Mouse (Mus musculus): ENCODE data around the gene Gltpd2. TPM values are rescaled to one million over a fixed set of nuclear protein-coding genes. Genes with fewer than 3 reads are reported as not detected.
"Not testable (repeated sequence)": the region's sequence is repeated elsewhere in the genome, so short reads cannot be mapped to it uniquely, and the experiment has no call there.

Gltpd2 gene
- polyA plus RNA-seq, 1 experiment from 2014 or later = 0.51 TPM

GRCm38 (mm10) chr11:70525726-70526125 lies 6.7 kb downstream of the Gltpd2 start:
- Histone ChIP-seq H3K27me3 (ENCODE audit: insufficient read depth, low read length) (no peaks in the 10 kb centered on the region), H3K9me3 (ENCODE audit: low read length) (no peaks in the 10 kb centered on the region), H3K4me1 (ENCODE audit: insufficient read depth, low read length) (peaks cover 12% of the 10 kb centered on the region; the same call in 1 of the 2 replicates), H3K27ac (ENCODE audit: low read length) (no peak overlapping the region), H3K9ac (replicated peaks; ENCODE audit: low read length) (peak overlapping the region; percentile 80), H3K4me3 (ENCODE audit: low read length) (peak overlapping the region; percentile 74), H3K4me2 (replicated peaks; ENCODE audit: low read depth, low read length) (peak overlapping the region; percentile 69), H3K36me3 (ENCODE audit: insufficient read depth, low read length) (peaks cover 31% of the 10 kb centered on the region)
- ATAC-seq (ENCODE audit: low FRiP score, low TSS enrichment) = peak; percentile 40; the same call in 1 of the 2 replicates
- 2% methylated on average over 12 of the region's 12 CpGs for WGBS

DNA sequence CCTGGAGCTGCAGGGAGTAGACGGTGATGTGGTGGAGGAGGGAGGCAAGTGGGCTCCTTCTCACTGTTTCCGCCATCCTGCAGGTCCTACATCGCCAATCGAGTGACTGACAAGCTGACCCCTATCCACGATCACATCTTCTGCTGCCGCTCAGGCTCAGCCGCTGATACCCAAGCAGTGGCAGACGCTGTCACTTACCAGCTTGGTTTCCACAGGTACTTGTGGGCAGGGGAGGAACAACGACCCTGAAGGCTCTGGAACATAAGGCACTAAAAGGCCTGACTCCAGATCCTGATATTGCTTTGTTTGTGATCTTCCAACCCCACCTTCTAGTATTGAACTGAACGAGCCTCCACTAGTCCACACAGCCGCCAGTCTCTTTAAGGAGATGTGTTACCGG lies 7.2 kb downstream of the Gltpd2 start:
- Histone ChIP-seq H3K9ac (replicated peaks; ENCODE audit: low read length) (peak overlapping the region; percentile 80), H3K4me1 (ENCODE audit: insufficient read depth, low read length) (peaks cover 12% of the 10 kb centered on the region; the same call in 1 of the 2 replicates), H3K36me3 (ENCODE audit: insufficient read depth, low read length) (peaks cover 31% of the 10 kb centered on the region), H3K4me3 (ENCODE audit: low read length) (peak overlapping the region; percentile 74), H3K27ac (ENCODE audit: low read length) (no peak overlapping the region), H3K4me2 (replicated peaks; ENCODE audit: low read depth, low read length) (peak overlapping the region; percentile 69), H3K9me3 (ENCODE audit: low read length) (no peaks in the 10 kb centered on the region), H3K27me3 (ENCODE audit: insufficient read depth, low read length) (no peaks in the 10 kb centered on the region)
- ATAC-seq (ENCODE audit: low FRiP score, low TSS enrichment) = no peak
- 89% methylated on average over 12 of the region's 12 CpGs for WGBS

DNA sequence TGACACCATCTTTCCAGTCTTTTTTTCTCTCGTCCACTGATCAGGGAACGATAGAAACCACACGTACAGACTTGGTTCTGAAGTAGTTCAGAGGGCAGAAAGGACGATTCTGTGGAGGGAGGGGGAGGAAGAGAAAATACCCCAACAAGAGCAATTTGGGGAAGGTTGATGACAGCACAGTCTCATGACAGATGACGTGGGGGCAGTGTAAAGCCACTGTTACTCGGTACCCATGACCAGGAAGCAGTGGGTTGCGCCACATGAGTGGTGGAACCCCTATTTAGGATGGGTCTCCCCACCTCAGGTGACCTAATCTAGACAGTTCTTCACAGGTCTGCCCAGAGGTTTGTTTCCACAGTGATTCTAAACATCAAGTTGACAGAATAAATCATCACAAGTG lies 9.6 kb downstream of the Gltpd2 start:
- no peak for ATAC-seq (ENCODE audit: low FRiP score, low TSS enrichment)
- H3K27me3 ChIP-seq (ENCODE audit: insufficient read depth, low read length) = no peaks in the 10 kb centered on the region

GRCm38 (mm10) chr11:70531065-70531464 lies 12.1 kb downstream of the Gltpd2 start:
- not testable (repeated sequence) for H3K9ac ChIP-seq (replicated peaks; ENCODE audit: low read length); H3K4me3 ChIP-seq (ENCODE audit: low read length); H3K9me3 ChIP-seq (ENCODE audit: low read length); ATAC-seq (ENCODE audit: low FRiP score, low TSS enrichment); H3K27me3 ChIP-seq (ENCODE audit: insufficient read depth, low read length); H3K4me1 ChIP-seq (ENCODE audit: insufficient read depth, low read length); H3K27ac ChIP-seq (ENCODE audit: low read length); H3K4me2 ChIP-seq (replicated peaks; ENCODE audit: low read depth, low read length)
- H3K36me3 ChIP-seq (ENCODE audit: insufficient read depth, low read length) = peaks cover 31% of the 10 kb centered on the region
- 73% methylated on average over 2 of the region's 2 CpGs for WGBS

More for the DNA sequence above, 9.6 kb downstream of the Gltpd2 start:
- Histone ChIP-seq H3K4me1 (ENCODE audit: insufficient read depth, low read length) (peaks cover 12% of the 10 kb centered on the region; the same call in 1 of the 2 replicates), H3K36me3 (ENCODE audit: insufficient read depth, low read length) (peaks cover 31% of the 10 kb centered on the region), H3K4me3 (ENCODE audit: low read length) (no peak overlapping the region), H3K27ac (ENCODE audit: low read length) (no peak overlapping the region), H3K4me2 (replicated peaks; ENCODE audit: low read depth, low read length) (no peak overlapping the region), H3K9ac (replicated peaks; ENCODE audit: low read length) (no peak overlapping the region), H3K9me3 (ENCODE audit: low read length) (no peaks in the 10 kb centered on the region)
- 84% methylated on average over 7 of the region's 7 CpGs for WGBS

GRCm38 (mm10) chr11:70532839-70533238 lies 13.8 kb downstream of the Gltpd2 start, which contains the start of gene Gm40193:
TSS of gene Gm40193 (minus strand) at chr11:70532939.
- Histone ChIP-seq H3K4me2 (replicated peaks; ENCODE audit: low read depth, low read length) (no peak within 1 kb of the TSS), H3K4me3 (ENCODE audit: low read length) (no peak within 1 kb of the TSS), H3K4me1 (ENCODE audit: insufficient read depth, low read length) (no peaks in the 10 kb centered on the region), H3K27ac (ENCODE audit: low read length) (no peak within 1 kb of the TSS), H3K36me3 (ENCODE audit: insufficient read depth, low read length) (peaks cover 16% of the 10 kb centered on the region; the same call in 1 of the 2 replicates), H3K9ac (replicated peaks; ENCODE audit: low read length) (no peak within 1 kb of the TSS), H3K9me3 (ENCODE audit: low read length) (no peaks in the 10 kb centered on the region), H3K27me3 (ENCODE audit: insufficient read depth, low read length) (no peaks in the 10 kb centered on the region)
- no peak for ATAC-seq (ENCODE audit: low FRiP score, low TSS enrichment)
- WGBS = 82% methylated on average over 6 of the region's 6 CpGs

DNA sequence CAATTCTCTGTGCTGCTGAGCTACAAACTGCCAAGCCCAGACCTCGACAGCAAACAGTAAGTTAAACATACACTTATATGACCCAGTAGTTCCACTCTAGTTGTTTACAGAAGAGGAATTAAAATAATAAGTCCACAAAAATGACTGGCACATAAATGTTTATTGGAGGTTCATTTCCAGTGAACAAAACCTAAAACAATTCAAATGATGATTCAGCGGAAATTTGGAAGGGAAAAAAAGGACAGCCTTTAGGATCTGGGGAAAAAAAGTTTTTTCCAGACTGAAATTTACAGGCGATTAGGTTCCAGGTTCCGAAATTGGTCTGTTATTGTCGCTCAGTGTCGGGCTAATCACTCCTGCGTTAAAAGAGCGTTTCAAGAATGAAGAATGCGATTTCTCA lies 20.4 kb downstream of the Gltpd2 start:
- no peaks in the 10 kb centered on the region for H3K27me3 ChIP-seq (ENCODE audit: insufficient read depth, low read length)
- no peaks in the 10 kb centered on the region for H3K9me3 ChIP-seq (ENCODE audit: low read length)
- ATAC-seq (ENCODE audit: low FRiP score, low TSS enrichment) = no peak; the same call in 1 of the 2 replicates
- peak overlapping the region; percentile 67 for H3K4me3 ChIP-seq (ENCODE audit: low read length)
- no peaks in the 10 kb centered on the region for H3K36me3 ChIP-seq (ENCODE audit: insufficient read depth, low read length)
- peak overlapping the region; percentile 84 for H3K4me2 ChIP-seq (replicated peaks; ENCODE audit: low read depth, low read length)
- H3K27ac ChIP-seq (ENCODE audit: low read length) = no peak overlapping the region; the same call in 1 of the 2 replicates
- WGBS = 13% methylated on average over 9 of the region's 9 CpGs
- H3K9ac ChIP-seq (replicated peaks; ENCODE audit: low read length) = peak overlapping the region; percentile 82
- peaks cover 4% of the 10 kb centered on the region; the same call in 1 of the 2 replicates for H3K4me1 ChIP-seq (ENCODE audit: insufficient read depth, low read length)

- H3K36me3 ChIP-seq (ENCODE audit: insufficient read depth, low read length) = no peaks in the 10 kb centered on the region
- peak within 1 kb of the TSS; percentile 43; the same call in 1 of the 2 replicates for H3K27ac ChIP-seq (ENCODE audit: low read length)
- H3K9me3 ChIP-seq (ENCODE audit: low read length) = no peaks in the 10 kb centered on the region
- peak within 1 kb of the TSS; percentile 82 for H3K9ac ChIP-seq (replicated peaks; ENCODE audit: low read length)
- peak; percentile 98 for ATAC-seq (ENCODE audit: low FRiP score, low TSS enrichment)
- no peaks in the 10 kb centered on the region for H3K27me3 ChIP-seq (ENCODE audit: insufficient read depth, low read length)
- 0% methylated on average over 65 of the region's 65 CpGs for WGBS
- H3K4me1 ChIP-seq (ENCODE audit: insufficient read depth, low read length) = peaks cover 4% of the 10 kb centered on the region; the same call in 1 of the 2 replicates
- H3K4me3 ChIP-seq (ENCODE audit: low read length) = peak within 1 kb of the TSS; percentile 67
- peak within 1 kb of the TSS; percentile 84 for H3K4me2 ChIP-seq (replicated peaks; ENCODE audit: low read depth, low read length)
These were observed 21.0 kb downstream of the Gltpd2 start, which contains the start of gene Pld2 for GRCm38 (mm10) chr11:70539877-70540587. TSS of gene Pld2 (plus strand) at chr11:70540064.

DNA sequence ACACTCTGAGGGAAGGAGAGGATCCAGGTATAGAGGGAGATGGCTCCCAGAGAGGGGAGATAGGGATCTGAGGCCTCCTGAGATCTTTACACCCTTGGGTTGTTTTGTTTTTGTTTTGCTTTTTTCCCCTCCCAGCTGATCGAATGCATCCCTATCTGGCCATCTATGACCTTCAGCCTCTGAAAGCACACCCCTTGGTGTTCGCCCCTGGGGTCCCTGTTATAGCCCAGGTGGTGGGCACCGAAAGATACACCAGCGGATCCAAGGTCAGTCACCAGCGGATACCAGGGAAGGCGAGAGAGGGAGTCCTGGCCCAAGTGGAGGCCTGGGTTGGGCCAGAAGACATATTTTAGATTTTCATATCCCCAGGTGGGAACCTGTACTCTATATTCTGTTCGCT lies 21.9 kb downstream of the Gltpd2 start:
- no peak for ATAC-seq (ENCODE audit: low FRiP score, low TSS enrichment)
- Histone ChIP-seq H3K27ac (ENCODE audit: low read length) (no peak overlapping the region), H3K27me3 (ENCODE audit: insufficient read depth, low read length) (no peaks in the 10 kb centered on the region), H3K4me2 (replicated peaks; ENCODE audit: low read depth, low read length) (peak overlapping the region; percentile 84), H3K36me3 (ENCODE audit: insufficient read depth, low read length) (no peaks in the 10 kb centered on the region), H3K4me3 (ENCODE audit: low read length) (peak overlapping the region; percentile 67), H3K9ac (replicated peaks; ENCODE audit: low read length) (no peak overlapping the region; the same call in 1 of the 2 replicates), H3K4me1 (ENCODE audit: insufficient read depth, low read length) (peaks cover 4% of the 10 kb centered on the region; the same call in 1 of the 2 replicates), H3K9me3 (ENCODE audit: low read length) (no peaks in the 10 kb centered on the region)
- 80% methylated on average over 7 of the region's 7 CpGs for WGBS

GRCm38 (mm10) chr11:70541415-70541814 lies 22.4 kb downstream of the Gltpd2 start:
- peaks cover 4% of the 10 kb centered on the region; the same call in 1 of the 2 replicates for H3K4me1 ChIP-seq (ENCODE audit: insufficient read depth, low read length)
- no peaks in the 10 kb centered on the region for H3K9me3 ChIP-seq (ENCODE audit: low read length)
- WGBS = 80% methylated on average over 5 of the region's 5 CpGs
- H3K4me2 ChIP-seq (replicated peaks; ENCODE audit: low read depth, low read length) = no peak overlapping the region; the same call in 1 of the 2 replicates
- H3K36me3 ChIP-seq (ENCODE audit: insufficient read depth, low read length) = no peaks in the 10 kb centered on the region
- H3K4me3 ChIP-seq (ENCODE audit: low read length) = no peak overlapping the region
- no peaks in the 10 kb centered on the region for H3K27me3 ChIP-seq (ENCODE audit: insufficient read depth, low read length)
- H3K27ac ChIP-seq (ENCODE audit: low read length) = no peak overlapping the region
- no peak overlapping the region for H3K9ac ChIP-seq (replicated peaks; ENCODE audit: low read length)
- no peak for ATAC-seq (ENCODE audit: low FRiP score, low TSS enrichment)

- Histone ChIP-seq H3K4me2 (replicated peaks; ENCODE audit: low read depth, low read length) (no peak overlapping the region), H3K27ac (ENCODE audit: low read length) (no peak overlapping the region), H3K36me3 (ENCODE audit: insufficient read depth, low read length) (no peaks in the 10 kb centered on the region), H3K4me1 (ENCODE audit: insufficient read depth, low read length) (peaks cover 4% of the 10 kb centered on the region; the same call in 1 of the 2 replicates), H3K27me3 (ENCODE audit: insufficient read depth, low read length) (no peaks in the 10 kb centered on the region), H3K9ac (replicated peaks; ENCODE audit: low read length) (no peak overlapping the region), H3K9me3 (ENCODE audit: low read length) (no peaks in the 10 kb centered on the region), H3K4me3 (ENCODE audit: low read length) (no peak overlapping the region)
- 47% methylated on average over 7 of the region's 7 CpGs for WGBS
- no peak for ATAC-seq (ENCODE audit: low FRiP score, low TSS enrichment)
These were observed 25.5 kb downstream of the Gltpd2 start for GRCm38 (mm10) chr11:70544496-70544895.
